Mouse (Mus musculus): ENCODE results near the gene Tstd3.
A peak's percentile ranks its signal among the peaks of the same experiment; 100 is the strongest.
"Not testable (repeated sequence)": the region's sequence is repeated elsewhere in the genome, so short reads cannot be mapped to it uniquely, and the experiment has no call there.

Tstd3 gene

DNA sequence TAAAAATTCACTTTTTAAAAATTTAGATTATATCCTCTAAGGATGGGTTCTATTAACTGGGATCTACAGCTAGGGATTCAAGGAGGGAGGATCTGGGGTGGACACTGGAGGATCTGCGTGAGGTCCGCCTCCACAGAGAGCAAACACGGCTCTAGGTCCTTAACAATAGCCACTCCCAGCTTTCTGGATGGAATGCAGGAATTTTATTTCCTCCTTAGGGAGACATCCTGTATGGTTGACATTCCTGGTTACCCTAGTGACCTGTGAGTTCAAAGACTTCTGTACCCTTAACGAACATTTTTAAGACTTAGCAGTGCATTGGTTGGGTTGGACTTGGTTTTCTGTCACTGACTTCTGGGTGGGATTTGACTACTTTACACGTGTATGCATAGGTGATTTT, 21.3 kb downstream of the Tstd3 start:
- no peak for DNase-seq (ENCODE audit: low spot score)

DNA sequence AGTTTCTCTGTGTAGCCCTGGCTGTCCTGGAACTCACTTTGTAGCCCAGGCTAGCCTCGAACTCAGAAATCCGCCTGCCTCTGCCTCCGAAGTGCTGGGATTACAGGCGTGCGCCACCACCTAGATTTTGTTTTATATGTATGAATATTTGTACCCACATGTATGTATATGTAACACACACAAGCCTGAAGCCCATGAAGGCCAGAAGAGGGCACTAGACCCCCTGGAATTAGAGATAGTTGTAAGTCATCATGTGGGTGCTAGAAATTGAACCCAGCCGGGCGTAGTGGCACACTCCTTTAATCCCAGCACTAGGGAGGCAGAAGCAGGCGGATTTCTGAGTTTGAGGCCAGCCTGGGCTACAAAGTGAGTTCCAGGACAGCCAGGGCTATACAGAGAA, 22.9 kb downstream of the Tstd3 start:
- DNase-seq (ENCODE audit: low spot score), result not testable (repeated sequence)

DNA sequence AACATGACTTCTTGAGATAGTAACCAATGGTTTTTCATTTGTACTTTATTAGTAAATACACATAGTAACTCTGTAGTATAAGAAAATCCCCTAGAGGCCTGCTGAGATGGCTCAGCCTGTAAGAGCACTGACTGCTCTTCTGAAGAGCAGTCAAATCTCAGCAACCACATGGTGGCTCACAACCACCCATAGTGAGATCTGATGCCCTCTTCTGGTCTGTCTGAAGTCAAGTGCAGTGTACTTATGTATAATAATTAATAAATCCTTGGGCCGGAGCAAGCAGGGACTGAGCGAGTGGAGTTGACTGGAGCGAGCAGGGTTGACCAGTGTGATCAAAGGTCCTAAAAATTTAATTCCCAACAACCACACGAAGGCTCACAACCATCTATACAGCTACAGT, 27.8 kb downstream of the Tstd3 start:
- no peak for DNase-seq (ENCODE audit: low spot score)

DNA sequence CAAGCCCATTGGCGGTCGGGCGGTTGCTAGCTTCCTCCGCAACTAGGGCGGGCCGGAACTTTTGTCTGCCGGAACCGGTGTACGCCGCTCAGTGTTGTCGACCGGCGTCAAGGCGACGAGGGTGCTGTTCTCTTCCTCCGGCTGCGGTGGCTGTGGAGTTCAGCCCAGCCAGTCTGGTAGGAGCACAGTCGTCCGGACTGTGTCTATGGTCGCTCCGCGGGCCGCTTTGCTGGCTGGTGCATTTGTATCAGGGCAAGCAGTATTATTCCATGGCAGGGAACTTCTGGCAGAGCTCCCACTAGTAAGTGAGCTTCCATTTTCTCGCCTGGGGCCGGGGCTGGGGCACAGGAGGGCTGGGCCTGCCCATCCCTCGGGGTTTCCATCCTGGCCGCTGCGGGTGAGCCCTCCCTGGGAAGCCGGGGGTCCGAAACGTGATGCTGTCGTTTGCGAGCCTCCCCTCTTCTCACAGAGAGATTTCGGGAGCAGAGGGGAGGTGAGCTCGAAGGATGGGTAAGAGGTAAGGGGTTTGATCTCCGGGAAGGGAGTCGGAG, 39.3 kb downstream of the Tstd3 start, which contains the start of gene Ccnc:
Gene Ccnc, plus strand, starts transcription at position 87 of the 551 bp plus-strand sequence.
- peak; percentile 94 for DNase-seq (ENCODE audit: low spot score)

DNA sequence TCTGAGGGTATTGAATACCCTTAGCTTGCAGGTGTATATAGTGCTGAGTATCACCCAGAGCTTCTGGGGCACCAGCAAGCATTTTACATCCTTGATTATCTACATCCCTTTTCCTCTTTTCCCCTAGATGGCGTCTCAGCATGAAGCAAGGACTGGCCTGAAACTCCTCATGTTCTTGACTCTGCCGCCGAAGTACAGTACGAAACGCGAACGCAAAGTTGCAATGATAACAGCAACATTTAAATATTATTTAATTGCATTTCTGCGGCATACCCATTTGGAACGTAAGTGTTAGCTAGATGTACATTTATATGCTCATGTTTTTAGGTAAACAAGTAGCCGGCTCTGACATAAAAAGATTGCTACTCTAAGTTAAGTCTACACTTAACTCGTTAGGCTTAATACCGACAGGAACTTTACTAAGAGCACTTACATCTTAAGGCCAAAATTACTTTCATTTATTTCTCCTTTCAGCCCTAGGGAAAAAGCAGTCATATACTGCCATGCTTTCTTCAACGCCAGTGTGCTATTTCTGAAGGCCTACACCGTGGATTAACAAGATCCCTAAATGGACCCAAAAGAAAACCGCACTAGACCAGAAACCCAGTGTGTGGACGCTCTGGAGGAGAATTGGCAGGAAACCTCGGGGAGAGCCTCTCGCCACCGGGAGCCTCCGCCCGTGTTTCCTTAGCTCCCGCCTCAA, 39.9 kb downstream of the Tstd3 start:
- peak; percentile 70 for DNase-seq (ENCODE audit: low spot score)

DNA sequence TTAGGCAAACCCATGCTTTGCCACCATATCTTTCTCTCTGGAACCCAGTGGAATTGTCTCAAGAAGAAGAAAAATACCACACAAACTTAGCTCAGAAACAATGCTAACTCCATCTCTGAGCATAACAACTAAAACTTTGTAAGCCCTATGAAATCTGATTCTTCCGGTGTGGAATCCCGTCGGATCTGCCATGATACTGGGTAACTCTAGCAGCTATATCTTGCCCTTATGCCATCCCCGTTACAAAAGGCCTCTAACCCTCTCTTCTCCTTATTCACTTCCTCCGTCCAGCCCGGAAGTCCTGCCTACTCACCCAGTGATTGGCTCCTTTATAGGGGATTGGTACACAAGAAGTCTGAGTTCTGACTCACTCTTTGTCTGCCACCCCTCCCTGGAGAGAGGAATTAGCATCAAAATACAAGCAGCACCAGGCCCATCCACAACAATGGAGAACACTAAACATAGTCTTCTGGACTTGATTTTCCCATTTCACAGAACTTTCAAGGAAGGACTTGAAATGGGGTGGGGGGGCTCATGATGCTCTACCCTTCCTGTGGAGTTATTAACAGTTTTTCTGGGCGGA, 44.2 kb downstream of the Tstd3 start:
- no peak for DNase-seq (ENCODE audit: low spot score)

DNA sequence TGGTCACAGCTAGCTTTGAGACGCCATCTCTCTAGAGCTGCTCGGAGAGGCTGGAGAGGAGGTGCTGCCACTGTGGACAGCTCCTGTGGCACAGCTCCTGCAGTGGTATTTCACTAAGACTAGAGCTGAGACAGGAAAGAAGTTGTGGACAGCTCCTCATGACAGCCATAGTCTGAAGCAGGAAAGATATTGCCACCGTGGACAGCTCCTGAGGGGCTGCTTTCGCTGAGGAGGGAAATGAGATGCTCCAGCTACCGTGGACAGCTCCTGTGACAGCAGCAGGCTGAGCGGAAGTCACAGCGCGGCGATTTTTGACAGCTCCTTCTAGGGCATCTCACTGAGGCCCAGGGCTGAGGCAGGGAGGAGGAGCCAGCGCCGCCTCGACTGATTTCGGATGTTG, 54.9 kb downstream of the Tstd3 start:
- DNase-seq (ENCODE audit: low spot score), result peak; percentile 13
